Mouse (Mus musculus): ENCODE measurements around the gene Prpf4b. TPM values are rescaled to one million over a fixed set of nuclear protein-coding genes. Genes with fewer than 3 reads are reported as not detected.
"Not testable (repeated sequence)": the region's sequence is repeated elsewhere in the genome, so short reads cannot be mapped to it uniquely, and the experiment has no call there.

Gene Prpf4b
- polyA plus RNA-seq, 1 experiment from 2014 or later = 53.6 TPM

- no peaks in the 10 kb centered on the region for H3K4me1 ChIP-seq (ENCODE audit: control insufficient read depth in 2 of 2, insufficient read depth in 2 of 2, low read length in 2 of 2)
- no peak for ATAC-seq (ENCODE audit: insufficient number of reproducible peaks, insufficient read depth, low FRiP score, low read depth)
- H3K27ac ChIP-seq (replicated peaks in 1 of 2; ENCODE audit: control insufficient read depth in 1 of 2, insufficient read depth in 1 of 2, low read depth in 2 of 2, low read length in 2 of 2) = no peak overlapping the region
- no peak overlapping the region for H3K4me3 ChIP-seq (ENCODE audit: control insufficient read depth in 1 of 2, insufficient read depth in 1 of 2, low read depth in 1 of 2, low read length in 2 of 2)
- 92% methylated on average over 1 of the region's 1 CpGs for WGBS
- H3K9me3 ChIP-seq (ENCODE audit: control insufficient read depth, low read length) = no peaks in the 10 kb centered on the region
- peaks cover 99% of the 10 kb centered on the region for H3K36me3 ChIP-seq (ENCODE audit: control insufficient read depth, insufficient read depth, low read length)
- H3K4me2 ChIP-seq (ENCODE audit: low read length) = no peak overlapping the region
- no peak overlapping the region for H3K9ac ChIP-seq (ENCODE audit: low read length)
- H3K27me3 ChIP-seq (ENCODE audit: control insufficient read depth, insufficient read depth, low read length) = no peaks in the 10 kb centered on the region
These were observed 17.8 kb downstream of the Prpf4b start for GRCm38 (mm10) chr13:34892871-34893270.

- Histone ChIP-seq H3K9me3 (ENCODE audit: control insufficient read depth, low read length) (no peaks in the 10 kb centered on the region), H3K27me3 (ENCODE audit: control insufficient read depth, insufficient read depth, low read length) (no peaks in the 10 kb centered on the region), H3K4me3 (ENCODE audit: control insufficient read depth in 1 of 2, insufficient read depth in 1 of 2, low read depth in 1 of 2, low read length in 2 of 2) (no peak overlapping the region), H3K27ac (replicated peaks in 1 of 2; ENCODE audit: control insufficient read depth in 1 of 2, insufficient read depth in 1 of 2, low read depth in 2 of 2, low read length in 2 of 2) (no peak overlapping the region), H3K36me3 (ENCODE audit: control insufficient read depth, insufficient read depth, low read length) (no peaks in the 10 kb centered on the region), H3K9ac (ENCODE audit: low read length) (no peak overlapping the region), H3K4me1 (ENCODE audit: control insufficient read depth in 2 of 2, insufficient read depth in 2 of 2, low read length in 2 of 2) (peaks cover 8 to 13% of the 10 kb centered on the region in 2 experiments; a peak in 3 of 4 replicates), H3K4me2 (ENCODE audit: low read length) (no peak overlapping the region)
- WGBS = 81% methylated on average over 9 of the region's 9 CpGs
- ATAC-seq (ENCODE audit: insufficient number of reproducible peaks, insufficient read depth, low FRiP score, low read depth) = no peak
These were observed 39.5 kb downstream of the Prpf4b start for GRCm38 (mm10) chr13:34914614-34915013.

- Histone ChIP-seq H3K27me3 (ENCODE audit: control insufficient read depth, insufficient read depth, low read length) (no peaks in the 10 kb centered on the region), H3K27ac (replicated peaks in 1 of 2; ENCODE audit: control insufficient read depth in 1 of 2, insufficient read depth in 1 of 2, low read depth in 2 of 2, low read length in 2 of 2) (no peak overlapping the region), H3K36me3 (ENCODE audit: control insufficient read depth, insufficient read depth, low read length) (no peaks in the 10 kb centered on the region), H3K9me3 (ENCODE audit: control insufficient read depth, low read length) (no peaks in the 10 kb centered on the region), H3K4me1 (ENCODE audit: control insufficient read depth in 2 of 2, insufficient read depth in 2 of 2, low read length in 2 of 2) (peaks cover 7 to 8% of the 10 kb centered on the region in 2 experiments; a peak in 3 of 4 replicates), H3K4me2 (ENCODE audit: low read length) (peak overlapping the region; percentile 73), H3K4me3 (ENCODE audit: control insufficient read depth in 1 of 2, insufficient read depth in 1 of 2, low read depth in 1 of 2, low read length in 2 of 2) (peak overlapping the region; percentile 34 to 45), H3K9ac (ENCODE audit: low read length) (peak overlapping the region; percentile 61)
- peak; percentile 39; the same call in 1 of the 2 replicates for ATAC-seq (ENCODE audit: insufficient number of reproducible peaks, insufficient read depth, low FRiP score, low read depth)
- 38% methylated on average over 37 of the region's 37 CpGs for WGBS
These were observed 41.5 kb downstream of the Prpf4b start for GRCm38 (mm10) chr13:34916520-34917167.

GRCm38 (mm10) chr13:34924210-34924609 is 49.1 kb downstream of the Prpf4b start, which contains the start of the genes Fam217a and 4933417A18Rik:
Fam217a (minus strand) TSS chr13:34924310.
4933417A18Rik (plus strand) TSS chr13:34924409.
- H3K4me3 ChIP-seq (ENCODE audit: control insufficient read depth in 1 of 2, insufficient read depth in 1 of 2, low read depth in 1 of 2, low read length in 2 of 2) = no peak within 1 kb of the TSS
- H3K4me1 ChIP-seq (ENCODE audit: control insufficient read depth in 2 of 2, insufficient read depth in 2 of 2, low read length in 2 of 2) = no peaks in the 10 kb centered on the region
- no peaks in the 10 kb centered on the region for H3K9me3 ChIP-seq (ENCODE audit: control insufficient read depth, low read length)
- H3K36me3 ChIP-seq (ENCODE audit: control insufficient read depth, insufficient read depth, low read length) = no peaks in the 10 kb centered on the region
- H3K27ac ChIP-seq (replicated peaks in 1 of 2; ENCODE audit: control insufficient read depth in 1 of 2, insufficient read depth in 1 of 2, low read depth in 2 of 2, low read length in 2 of 2) = no peak within 1 kb of the TSS
- H3K9ac ChIP-seq (ENCODE audit: low read length) = no peak within 1 kb of the TSS
- WGBS = 78% methylated on average over 4 of the region's 4 CpGs
- no peak for ATAC-seq (ENCODE audit: insufficient number of reproducible peaks, insufficient read depth, low FRiP score, low read depth)
- no peaks in the 10 kb centered on the region for H3K27me3 ChIP-seq (ENCODE audit: control insufficient read depth, insufficient read depth, low read length)
- no peak within 1 kb of the TSS for H3K4me2 ChIP-seq (ENCODE audit: low read length)

GRCm38 (mm10) chr13:34934931-34935644 is 60.0 kb downstream of the Prpf4b start:
- Histone ChIP-seq H3K4me1 (ENCODE audit: control insufficient read depth in 2 of 2, insufficient read depth in 2 of 2, low read length in 2 of 2) (no peaks in the 10 kb centered on the region), H3K27me3 (ENCODE audit: control insufficient read depth, insufficient read depth, low read length) (no peaks in the 10 kb centered on the region), H3K4me2 (ENCODE audit: low read length) (no peak overlapping the region), H3K27ac (replicated peaks in 1 of 2; ENCODE audit: control insufficient read depth in 1 of 2, insufficient read depth in 1 of 2, low read depth in 2 of 2, low read length in 2 of 2) (no peak overlapping the region), H3K36me3 (ENCODE audit: control insufficient read depth, insufficient read depth, low read length) (no peaks in the 10 kb centered on the region), H3K9me3 (ENCODE audit: control insufficient read depth, low read length) (no peaks in the 10 kb centered on the region), H3K9ac (ENCODE audit: low read length) (no peak overlapping the region), H3K4me3 (ENCODE audit: control insufficient read depth in 1 of 2, insufficient read depth in 1 of 2, low read depth in 1 of 2, low read length in 2 of 2) (no peak overlapping the region)
- WGBS = 74% methylated on average over 10 of the region's 10 CpGs
- no peak for ATAC-seq (ENCODE audit: insufficient number of reproducible peaks, insufficient read depth, low FRiP score, low read depth)

- no peaks in the 10 kb centered on the region for H3K27me3 ChIP-seq (ENCODE audit: control insufficient read depth, insufficient read depth, low read length)
- H3K9ac ChIP-seq (ENCODE audit: low read length) = no peak overlapping the region
- no peaks in the 10 kb centered on the region for H3K9me3 ChIP-seq (ENCODE audit: control insufficient read depth, low read length)
- no peak for ATAC-seq (ENCODE audit: insufficient number of reproducible peaks, insufficient read depth, low FRiP score, low read depth)
- no peak overlapping the region for H3K4me3 ChIP-seq (ENCODE audit: control insufficient read depth in 1 of 2, insufficient read depth in 1 of 2, low read depth in 1 of 2, low read length in 2 of 2)
- no peaks in the 10 kb centered on the region for H3K4me1 ChIP-seq (ENCODE audit: control insufficient read depth in 2 of 2, insufficient read depth in 2 of 2, low read length in 2 of 2)
- no peak overlapping the region for H3K27ac ChIP-seq (replicated peaks in 1 of 2; ENCODE audit: control insufficient read depth in 1 of 2, insufficient read depth in 1 of 2, low read depth in 2 of 2, low read length in 2 of 2)
- no peak overlapping the region for H3K4me2 ChIP-seq (ENCODE audit: low read length)
- H3K36me3 ChIP-seq (ENCODE audit: control insufficient read depth, insufficient read depth, low read length) = no peaks in the 10 kb centered on the region
These were observed 67.3 kb downstream of the Prpf4b start for GRCm38 (mm10) chr13:34942370-34942769.

- not testable (repeated sequence) for H3K4me1 ChIP-seq (ENCODE audit: control insufficient read depth in 2 of 2, insufficient read depth in 2 of 2, low read length in 2 of 2); H3K4me3 ChIP-seq (ENCODE audit: control insufficient read depth in 1 of 2, insufficient read depth in 1 of 2, low read depth in 1 of 2, low read length in 2 of 2); H3K9ac ChIP-seq (ENCODE audit: low read length); H3K27me3 ChIP-seq (ENCODE audit: control insufficient read depth, insufficient read depth, low read length); H3K27ac ChIP-seq (replicated peaks in 1 of 2; ENCODE audit: control insufficient read depth in 1 of 2, insufficient read depth in 1 of 2, low read depth in 2 of 2, low read length in 2 of 2); H3K9me3 ChIP-seq (ENCODE audit: control insufficient read depth, low read length); H3K4me2 ChIP-seq (ENCODE audit: low read length); ATAC-seq (ENCODE audit: insufficient number of reproducible peaks, insufficient read depth, low FRiP score, low read depth); H3K36me3 ChIP-seq (ENCODE audit: control insufficient read depth, insufficient read depth, low read length)
- 88% methylated on average over 2 of the region's 2 CpGs for WGBS
These were observed 76.3 kb downstream of the Prpf4b start for GRCm38 (mm10) chr13:34951437-34951836.

All from heart, embryonic 14.5 days (tissue).